ENCODE assay signal across 16 mouse cellular contexts in the genomic region with DNA sequence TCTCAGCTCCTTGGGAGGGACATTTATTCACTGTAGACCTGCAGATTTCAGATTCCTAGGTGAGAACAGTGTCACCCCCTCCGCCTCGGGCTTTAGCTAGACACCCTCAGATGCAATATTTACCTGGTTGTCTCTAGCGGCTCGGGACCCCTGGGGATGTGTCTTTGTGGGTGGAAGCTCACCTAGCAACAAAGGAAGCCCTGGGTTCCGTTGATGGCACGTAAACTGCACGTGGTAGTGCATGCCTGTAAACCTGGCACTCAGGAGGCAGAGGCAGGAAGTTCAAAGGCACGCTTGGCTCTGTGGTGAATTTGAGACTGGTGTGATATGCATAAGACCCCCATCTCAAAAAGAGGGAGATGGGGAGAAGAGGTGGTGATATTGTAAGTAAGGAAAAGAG. TPM values are rescaled to one million over a fixed set of nuclear protein-coding genes. Genes with fewer than 3 reads are reported as not detected.
"Had no signal": no experiment of that assay in that cellular context is flagged by ENCODE, and none has a peak within 500 bp of the region (broad histone marks: within the 10 kb centered on the region; RNA-seq: fewer than 3 reads in every experiment).

No protein-coding gene starts in this region.

- H3K4me3 ChIP-seq: liver, embryonic 12.5 days; lung, embryonic 15.5 days; megakaryocyte, embryonic 14.5 days; midbrain, embryonic 13.5 days; midbrain, embryonic 15.5 days; neural tube, embryonic 12.5 days; stomach, embryonic 15.5 days had no signal

- H3K9me3 ChIP-seq: liver, embryonic 12.5 days; lung, embryonic 15.5 days; megakaryocyte, embryonic 14.5 days; midbrain, embryonic 13.5 days; midbrain, embryonic 15.5 days; neural tube, embryonic 12.5 days; stomach, embryonic 15.5 days had no signal

- DNase-seq: lung, adult 18-20 months; lung, postnatal 14 days; lung, postnatal 36 days; right cerebral cortex, postnatal 14 days had no signal

- ATAC-seq: liver, embryonic 12.5 days; lung, postnatal 0 days; midbrain, embryonic 13.5 days; midbrain, embryonic 15.5 days had no signal

- H3K27me3 ChIP-seq: lung, embryonic 15.5 days; midbrain, embryonic 15.5 days; neural tube, embryonic 12.5 days; stomach, embryonic 15.5 days had no signal

- H3K4me2 ChIP-seq: liver, embryonic 12.5 days; lung, embryonic 15.5 days; midbrain, embryonic 11.5 days; midbrain, embryonic 13.5 days; midbrain, embryonic 15.5 days; neural tube, embryonic 12.5 days; stomach, embryonic 15.5 days had no signal

- H3K9ac ChIP-seq: liver, embryonic 12.5 days; liver, embryonic 14.5 days; lung, embryonic 15.5 days; midbrain, embryonic 13.5 days; midbrain, embryonic 15.5 days; neural tube, embryonic 12.5 days; stomach, embryonic 15.5 days had no signal

- H3K36me3 ChIP-seq: liver, embryonic 12.5 days; lung, embryonic 15.5 days; midbrain, embryonic 13.5 days; midbrain, embryonic 15.5 days; neural tube, embryonic 12.5 days; stomach, embryonic 15.5 days had no signal

- H3K27ac ChIP-seq: liver, embryonic 12.5 days; liver, embryonic 14.5 days; lung, embryonic 15.5 days; macrophage; midbrain, embryonic 13.5 days; midbrain, embryonic 15.5 days; neural tube, embryonic 12.5 days; stomach, embryonic 15.5 days; stomach, postnatal 0 days had no signal

- H3K4me1 ChIP-seq: liver, embryonic 12.5 days; lung, embryonic 15.5 days; midbrain, embryonic 13.5 days; midbrain, embryonic 15.5 days; neural tube, embryonic 12.5 days; stomach, embryonic 15.5 days had no signal

RNA-seq across cellular contexts. Expression of a gene that starts 49.9 kb away (rescaled TPM):
- polyA plus RNA-seq: macrophage; stomach, embryonic 15.5 days had no signal
